Mouse (Mus musculus) layer of hippocampus, adult 2 months (tissue): ENCODE measurements at regions not wholly inside any gene's neighbourhood (a gene's known extent, or its start where the extent isn't known, plus 50 kb on each side); places are given as distances from the start of the nearest gene placed in this dataset.

ENCODE experiments used
- DNase-seq, 2 experiments: peaks; one replicate each; pipeline ENCODE4 v3.0.0; 2022; ENCODE audit warnings: low spot score in 2 of 2
- H3K27ac ChIP-seq: fragments of 200-600 bp; 2 replicates; pipeline ENCODE4 v1.8.1; 2022
- H3K4me3 ChIP-seq: fragments of 200-600 bp; 2 replicates; pipeline ENCODE4 v1.8.1; 2022; ENCODE audit warnings: mild to moderate bottlenecking
- CTCF ChIP-seq: fragments of 200-600 bp; conservative IDR thresholded peaks from 2 replicates; pipeline ENCODE4 v1.8.1; 2022; ENCODE audit warnings: antibody characterized with exemption, mild to moderate bottlenecking, moderate library complexity

- TF ChIP-seq CTCF = no peak
- no peak overlapping the region for H3K27ac ChIP-seq
- DNase-seq = no peak
- no peak overlapping the region for H3K4me3 ChIP-seq
These were observed 141.2 kb upstream of the Pja1 start for GRCm38 (mm10) chrX:99612130-99612759.

GRCm38 (mm10) chrX:99610096-99610495 is 139.0 kb upstream of the Pja1 start:
- DNase-seq = no peak
- H3K4me3 ChIP-seq = no peak overlapping the region
- H3K27ac ChIP-seq = no peak overlapping the region
- no peak for TF ChIP-seq CTCF

GRCm38 (mm10) chrX:99609591-99609990 is 138.5 kb upstream of the Pja1 start:
- Histone ChIP-seq H3K4me3 (no peak overlapping the region), H3K27ac (no peak overlapping the region)
- DNase-seq = no peak
- TF ChIP-seq CTCF = no peak

GRCm38 (mm10) chrX:99608284-99608692 is 137.2 kb upstream of the Pja1 start:
- no peak for TF ChIP-seq CTCF
- Histone ChIP-seq H3K27ac (no peak overlapping the region), H3K4me3 (no peak overlapping the region)
- no peak for DNase-seq

GRCm38 (mm10) chrX:99605084-99605824 is 134.2 kb upstream of the Pja1 start:
- no peak overlapping the region for H3K27ac ChIP-seq
- no peak for TF ChIP-seq CTCF
- no peak for DNase-seq
- no peak overlapping the region for H3K4me3 ChIP-seq

- DNase-seq = no peak
- no peak for TF ChIP-seq CTCF
- Histone ChIP-seq H3K4me3 (no peak overlapping the region), H3K27ac (no peak overlapping the region)
These were observed 132.6 kb upstream of the Pja1 start for GRCm38 (mm10) chrX:99603714-99604113.

GRCm38 (mm10) chrX:99602268-99602885 is 131.3 kb upstream of the Pja1 start:
- no peak for DNase-seq
- TF ChIP-seq CTCF = no peak
- Histone ChIP-seq H3K4me3 (no peak overlapping the region), H3K27ac (no peak overlapping the region)

- DNase-seq = no peak
- Histone ChIP-seq H3K27ac (no peak overlapping the region), H3K4me3 (no peak overlapping the region)
- no peak for TF ChIP-seq CTCF
These were observed 124.4 kb upstream of the Pja1 start for GRCm38 (mm10) chrX:99595493-99595892.

- Histone ChIP-seq H3K4me3 (no peak overlapping the region), H3K27ac (no peak overlapping the region)
- no peak for DNase-seq
- no peak for TF ChIP-seq CTCF
These were observed 122.9 kb upstream of the Pja1 start for GRCm38 (mm10) chrX:99593872-99594487.

- H3K27ac ChIP-seq = no peak overlapping the region
- DNase-seq = peak in 1 of 2 experiments; percentile 13
- H3K4me3 ChIP-seq = no peak overlapping the region
- TF ChIP-seq CTCF = no peak
These were observed 121.9 kb upstream of the Pja1 start for GRCm38 (mm10) chrX:99592980-99593379.

GRCm38 (mm10) chrX:99587284-99587683 is 116.2 kb upstream of the Pja1 start:
- H3K4me3 ChIP-seq = no peak overlapping the region
- no peak overlapping the region for H3K27ac ChIP-seq
- no peak for TF ChIP-seq CTCF
- DNase-seq = no peak

- DNase-seq = no peak
- TF ChIP-seq CTCF = no peak
- no peak overlapping the region for H3K4me3 ChIP-seq
- H3K27ac ChIP-seq = no peak overlapping the region
These were observed 115.2 kb upstream of the Pja1 start for GRCm38 (mm10) chrX:99586282-99586681.

- DNase-seq = no peak
- H3K27ac ChIP-seq = no peak overlapping the region
- TF ChIP-seq CTCF = no peak
- no peak overlapping the region for H3K4me3 ChIP-seq
These were observed 114.6 kb upstream of the Pja1 start for GRCm38 (mm10) chrX:99585703-99586102.
